Mouse (Mus musculus): Measurements from ENCODE around the gene Vmn1r208. TPM values are rescaled to one million over a fixed set of nuclear protein-coding genes. Genes with fewer than 3 reads are reported as not detected.
"Not testable (repeated sequence)": the region's sequence is repeated elsewhere in the genome, so short reads cannot be mapped to it uniquely, and the experiment has no call there.

Vmn1r208 gene
- not detected in 2 replicates for polyA plus RNA-seq (2012; ENCODE audit: insufficient read depth, insufficient read length, missing spikeins)

DNA sequence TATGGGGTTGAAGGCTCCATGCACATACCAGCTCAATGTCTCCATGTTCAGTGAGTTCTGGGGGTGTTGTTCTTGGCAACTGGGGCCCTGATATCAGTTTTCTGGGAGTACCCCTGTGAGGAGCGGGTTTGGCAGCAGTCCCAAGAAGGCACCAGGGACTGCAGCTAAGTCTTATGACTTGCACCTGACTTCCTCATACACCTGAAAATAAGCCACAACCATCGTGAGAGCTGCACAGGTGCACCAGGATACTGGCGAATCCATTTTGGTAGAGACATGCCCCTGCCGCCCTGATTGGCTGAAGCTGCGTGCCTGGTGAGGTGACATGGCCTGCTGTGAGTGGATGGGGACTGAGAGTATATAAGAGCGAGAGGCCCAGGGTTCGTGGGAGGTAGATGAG is at the start of gene Vmn1r208:
Vmn1r208 (minus strand) TSS at position 101 of the 400 bp plus-strand sequence.
- H3K4me1 ChIP-seq (ENCODE audit: control insufficient read depth, insufficient read depth, insufficient read length, low read length): not testable (repeated sequence)

DNA sequence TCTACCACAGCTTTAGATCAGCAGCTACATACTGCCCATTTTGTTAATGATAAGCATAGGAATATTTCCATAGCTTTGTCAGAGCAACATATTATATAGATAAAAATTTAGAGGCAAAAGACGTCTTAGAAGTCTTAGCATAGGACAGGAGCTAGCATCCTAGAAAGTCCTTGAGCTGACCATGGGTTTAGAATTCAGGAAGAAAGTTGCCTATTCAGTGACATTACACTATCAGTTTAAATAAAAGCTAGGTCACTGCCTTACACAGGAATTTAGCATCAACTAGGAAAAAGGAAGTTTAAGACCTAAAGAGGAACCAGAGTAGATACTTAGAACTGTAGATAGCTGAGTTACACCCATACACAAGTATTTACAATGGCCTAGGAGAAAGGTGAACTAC is 44.4 kb upstream of the Vmn1r208 start:
- not testable (repeated sequence) for H3K27ac ChIP-seq (replicated peaks; ENCODE audit: low read depth, low read length); H3K4me3 ChIP-seq (ENCODE audit: insufficient read depth, low read depth, low read length); H3K4me1 ChIP-seq (ENCODE audit: control insufficient read depth, insufficient read depth, insufficient read length, low read length)

More for the DNA sequence above, at the start of gene Vmn1r208:
- H3K4me3 ChIP-seq (ENCODE audit: insufficient read depth, low read depth, low read length); H3K27ac ChIP-seq (replicated peaks; ENCODE audit: low read depth, low read length): not testable (repeated sequence)

DNA sequence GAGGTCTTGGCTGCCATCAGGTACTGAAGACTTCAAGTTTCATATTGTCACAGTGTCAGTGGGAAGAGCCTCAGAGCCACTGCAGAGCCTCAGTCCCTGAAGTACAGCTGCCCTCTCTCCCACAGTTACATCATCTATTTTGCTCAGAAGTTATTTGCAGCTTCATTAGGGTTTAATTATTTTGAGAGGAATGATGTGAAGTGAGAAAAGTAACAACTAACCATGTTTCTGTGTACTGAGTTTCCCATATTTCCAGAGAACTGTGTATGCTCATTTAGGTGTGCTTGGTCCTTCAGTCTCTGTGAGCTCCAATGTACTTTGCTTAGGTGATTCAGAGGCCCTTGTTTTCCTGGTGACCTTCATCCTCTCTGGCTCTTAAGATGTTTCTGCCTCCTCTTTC is 32.4 kb upstream of the Vmn1r208 start, which contains the start of gene Vmn1r209:
Vmn1r209 (minus strand) TSS at position 101 of the 400 bp plus-strand sequence.
- not testable (repeated sequence) for H3K27ac ChIP-seq (replicated peaks; ENCODE audit: low read depth, low read length); H3K4me3 ChIP-seq (ENCODE audit: insufficient read depth, low read depth, low read length); H3K4me1 ChIP-seq (ENCODE audit: control insufficient read depth, insufficient read depth, insufficient read length, low read length)

DNA sequence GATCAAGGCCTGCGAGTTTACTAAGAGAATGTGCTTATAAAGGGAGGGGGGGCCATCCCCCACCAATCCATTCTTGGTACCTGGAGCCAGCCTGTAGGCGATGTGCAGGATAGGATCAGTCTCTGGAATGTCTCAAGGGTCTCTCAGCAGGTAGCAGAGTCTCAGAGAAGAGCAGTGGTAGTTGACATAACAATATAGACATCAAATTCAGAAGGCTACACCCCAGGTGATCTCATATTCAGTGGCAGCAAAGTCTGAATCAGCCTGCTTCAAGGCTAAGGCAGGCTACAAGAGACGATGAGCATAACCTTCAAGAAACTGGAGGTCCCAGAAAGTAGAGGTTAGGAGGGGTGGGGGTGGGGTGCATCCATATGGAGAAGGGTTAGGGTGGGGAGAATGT is 10.9 kb upstream of the Vmn1r208 start:
- not testable (repeated sequence) for H3K4me1 ChIP-seq (ENCODE audit: control insufficient read depth, insufficient read depth, insufficient read length, low read length); H3K4me3 ChIP-seq (ENCODE audit: insufficient read depth, low read depth, low read length); H3K27ac ChIP-seq (replicated peaks; ENCODE audit: low read depth, low read length)

DNA sequence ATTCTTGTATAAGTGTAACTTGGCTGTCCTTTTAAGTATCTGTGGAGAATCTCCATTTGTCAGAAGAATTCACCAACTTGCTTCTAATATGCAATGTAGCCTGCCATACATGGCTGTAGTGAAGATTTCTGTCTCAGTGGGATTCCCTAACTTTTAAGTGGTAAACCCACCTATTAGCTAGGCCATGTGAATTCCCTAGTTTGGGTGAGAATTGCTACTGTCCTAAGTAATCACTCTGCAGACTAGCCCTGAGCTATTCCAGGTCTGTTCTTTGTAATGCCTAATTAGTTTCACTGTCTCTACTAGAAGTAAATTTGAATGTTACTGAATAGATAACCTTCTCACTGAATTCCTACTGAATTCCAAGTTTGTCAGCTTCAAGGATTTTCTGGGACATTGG is 7.0 kb upstream of the Vmn1r208 start:
- not testable (repeated sequence) for H3K4me1 ChIP-seq (ENCODE audit: control insufficient read depth, insufficient read depth, insufficient read length, low read length); H3K4me3 ChIP-seq (ENCODE audit: insufficient read depth, low read depth, low read length); H3K27ac ChIP-seq (replicated peaks; ENCODE audit: low read depth, low read length)

DNA sequence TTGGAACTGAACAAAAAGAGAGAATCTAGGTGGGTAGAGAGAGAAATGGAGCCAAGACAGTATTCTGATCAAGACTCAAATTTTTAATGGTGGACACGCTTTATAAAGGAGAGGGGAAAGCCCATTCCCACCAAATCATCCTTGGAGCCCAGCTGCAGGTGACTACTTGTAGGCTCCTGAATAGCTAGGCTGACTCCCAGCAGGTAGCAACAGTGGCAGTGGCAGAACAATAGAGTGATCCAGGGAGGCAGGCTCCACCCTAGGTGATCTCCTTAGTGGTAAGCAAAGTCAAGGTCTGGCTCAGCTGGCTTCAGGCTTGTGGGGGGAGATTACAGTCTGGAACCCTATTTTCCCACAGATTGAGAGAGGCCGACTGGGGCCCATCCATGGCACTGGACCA is 5.6 kb downstream of the Vmn1r208 start:
- not testable (repeated sequence) for H3K27ac ChIP-seq (replicated peaks; ENCODE audit: low read depth, low read length); H3K4me1 ChIP-seq (ENCODE audit: control insufficient read depth, insufficient read depth, insufficient read length, low read length); H3K4me3 ChIP-seq (ENCODE audit: insufficient read depth, low read depth, low read length)

DNA sequence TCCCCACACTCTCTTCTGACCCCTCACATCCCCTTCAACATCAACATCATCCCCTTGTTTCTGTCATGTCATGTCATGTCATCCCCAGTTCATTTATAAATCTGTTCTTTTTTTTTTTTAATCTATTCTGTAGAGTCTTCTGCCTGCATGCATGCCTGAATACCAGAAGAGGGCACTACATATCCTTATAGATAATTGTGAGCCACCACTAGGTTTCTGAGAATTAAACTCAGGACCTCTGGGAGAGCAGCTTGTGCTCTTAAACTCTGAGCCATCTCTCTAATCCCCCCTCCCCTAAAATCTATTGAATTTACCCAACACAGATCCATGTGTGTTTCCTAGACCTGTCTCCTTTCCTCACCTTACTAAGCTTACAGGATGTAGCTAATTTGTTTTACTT is 29.7 kb downstream of the Vmn1r208 start:
- H3K4me3 ChIP-seq (ENCODE audit: insufficient read depth, low read depth, low read length): no peak overlapping the region
- H3K4me1 ChIP-seq (ENCODE audit: control insufficient read depth, insufficient read depth, insufficient read length, low read length): no peaks in the 10 kb centered on the region
- no peak overlapping the region for H3K27ac ChIP-seq (replicated peaks; ENCODE audit: low read depth, low read length)

DNA sequence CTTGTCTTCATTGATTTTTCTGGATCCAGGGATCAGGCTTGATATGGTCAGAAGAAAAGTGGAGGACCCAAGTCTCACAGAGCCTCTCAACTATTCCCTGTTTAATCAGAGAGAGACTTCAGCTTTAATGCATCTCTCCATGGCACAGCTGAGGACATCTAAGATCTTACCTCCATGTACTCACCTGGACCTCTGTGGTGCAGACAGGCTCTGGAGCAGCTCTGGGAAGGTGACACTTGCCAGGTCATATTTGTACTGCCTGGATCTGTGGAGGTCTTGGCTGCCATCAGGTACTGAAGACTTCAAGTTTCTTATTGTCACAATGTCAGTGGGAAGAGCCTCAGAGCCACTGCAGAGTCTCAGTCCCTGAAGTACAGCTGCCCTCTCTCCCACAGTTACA is 47.7 kb downstream of the Vmn1r208 start, which contains the start of gene Vmn1r207-ps:
Vmn1r207-ps (minus strand) TSS at position 101 of the 400 bp plus-strand sequence.
- not testable (repeated sequence) for H3K4me3 ChIP-seq (ENCODE audit: insufficient read depth, low read depth, low read length); H3K27ac ChIP-seq (replicated peaks; ENCODE audit: low read depth, low read length); H3K4me1 ChIP-seq (ENCODE audit: control insufficient read depth, insufficient read depth, insufficient read length, low read length)

Other genes with a start within 250 kb of the Vmn1r208 start
- not detected in 2 replicates for gene Vmn1r204, start 224.2 kb downstream of the Vmn1r208 start, polyA plus RNA-seq (2012; ENCODE audit: insufficient read depth, insufficient read length, missing spikeins)
- gene Vmn1r205, start 184.4 kb downstream of the Vmn1r208 start, polyA plus RNA-seq (2012; ENCODE audit: insufficient read depth, insufficient read length, missing spikeins): not detected in 2 replicates
- not detected in 2 replicates for gene Vmn1r206, start 153.1 kb downstream of the Vmn1r208 start, polyA plus RNA-seq (2012; ENCODE audit: insufficient read depth, insufficient read length, missing spikeins)
- not detected in 2 replicates for gene Vmn1r207-ps, start 47.8 kb downstream of the Vmn1r208 start, polyA plus RNA-seq (2012; ENCODE audit: insufficient read depth, insufficient read length, missing spikeins)
- not detected in 2 replicates for gene Vmn1r209, start 32.3 kb upstream of the Vmn1r208 start, polyA plus RNA-seq (2012; ENCODE audit: insufficient read depth, insufficient read length, missing spikeins)
- gene Vmn1r210, start 53.9 kb upstream of the Vmn1r208 start, polyA plus RNA-seq (2012; ENCODE audit: insufficient read depth, insufficient read length, missing spikeins): not detected in 2 replicates
- gene Vmn1r211, start 80.2 kb upstream of the Vmn1r208 start, polyA plus RNA-seq (2012; ENCODE audit: insufficient read depth, insufficient read length, missing spikeins): not detected in 2 replicates
- gene Vmn1r212, start 106.8 kb upstream of the Vmn1r208 start, polyA plus RNA-seq (2012; ENCODE audit: insufficient read depth, insufficient read length, missing spikeins): not detected in 2 replicates
- gene Vmn1r213, start 230.3 kb upstream of the Vmn1r208 start, polyA plus RNA-seq (2012; ENCODE audit: insufficient read depth, insufficient read length, missing spikeins): not detected in 2 replicates